Mouse (Mus musculus): ENCODE measurements around the gene Hspa4l.

Gene Hspa4l

GRCm38 (mm10) chr3:40744024-40744835, at the start of gene Hspa4l:
Gene Hspa4l, plus strand, starts transcription at chr3:40744495.
- in situ Hi-C loops (cut with MboI, MseI), result loop anchor here (5.0 kb wide), 1 partner anchor 217 kb away; no protein-coding TSS in a partner anchor

GRCm38 (mm10) chr3:40695162-40695561, 49.1 kb upstream of the Hspa4l start:
- in situ Hi-C loops (cut with MboI, MseI), result loop anchor here (25.0 kb wide), 1 partner anchor 1783 kb away; no protein-coding TSS in a partner anchor

GRCm38 (mm10) chr3:40698834-40699233, 45.5 kb upstream of the Hspa4l start:
- in situ Hi-C loops (cut with MboI, MseI), result loop anchor here (25.0 kb wide), 1 partner anchor 1787 kb away; no protein-coding TSS in a partner anchor

GRCm38 (mm10) chr3:40704816-40705430, 39.4 kb upstream of the Hspa4l start:
- in situ Hi-C loops (cut with MboI, MseI), result no loop called here

- in situ Hi-C loops (cut with MboI, MseI), result no loop called here
Measured at GRCm38 (mm10) chr3:40708655-40709054, 35.6 kb upstream of the Hspa4l start, which contains the start of gene Slc25a31. Gene Slc25a31, plus strand, starts transcription at chr3:40708855.

- in situ Hi-C loops (cut with MboI, MseI), result no loop called here
Measured at GRCm38 (mm10) chr3:40716056-40716455, 28.2 kb upstream of the Hspa4l start.

GRCm38 (mm10) chr3:40719022-40719421, 25.3 kb upstream of the Hspa4l start:
- in situ Hi-C loops (cut with MboI, MseI), result no loop called here

GRCm38 (mm10) chr3:40738381-40738912, 5.8 kb upstream of the Hspa4l start:
- in situ Hi-C loops (cut with MboI, MseI), result no loop called here

GRCm38 (mm10) chr3:40744836-40745660, 753 bp downstream of the Hspa4l start:
- in situ Hi-C loops (cut with MboI, MseI), result loop anchor here (5.0 kb wide), 1 partner anchor 218 kb away; no protein-coding TSS in a partner anchor

- in situ Hi-C loops (cut with MboI, MseI), result no loop called here
Measured at GRCm38 (mm10) chr3:40745661-40746547, 1.6 kb downstream of the Hspa4l start.

- in situ Hi-C loops (cut with MboI, MseI), result no loop called here
Measured at GRCm38 (mm10) chr3:40760746-40761145, 16.5 kb downstream of the Hspa4l start.

- in situ Hi-C loops (cut with MboI, MseI), result no loop called here
Measured at GRCm38 (mm10) chr3:40761312-40761711, 17.0 kb downstream of the Hspa4l start.

- in situ Hi-C loops (cut with MboI, MseI), result no loop called here
Measured at GRCm38 (mm10) chr3:40793783-40794182, 49.5 kb downstream of the Hspa4l start.

- in situ Hi-C loops (cut with MboI, MseI), result no loop called here
Measured at GRCm38 (mm10) chr3:40798054-40798453, 53.8 kb downstream of the Hspa4l start.

GRCm38 (mm10) chr3:40798500-40798899, 54.2 kb downstream of the Hspa4l start:
- in situ Hi-C loops (cut with MboI, MseI), result no loop called here

- in situ Hi-C loops (cut with MboI, MseI), result no loop called here
Measured at GRCm38 (mm10) chr3:40799530-40800372, 55.5 kb downstream of the Hspa4l start, which contains the start of gene Plk4. Gene Plk4, plus strand, starts transcription at chr3:40800019.

GRCm38 (mm10) chr3:40800373-40800823, 56.1 kb downstream of the Hspa4l start:
- in situ Hi-C loops (cut with MboI, MseI), result no loop called here

- in situ Hi-C loops (cut with MboI, MseI), result no loop called here
Measured at GRCm38 (mm10) chr3:40806871-40807270, 62.6 kb downstream of the Hspa4l start.

GRCm38 (mm10) chr3:40808686-40809085, 64.4 kb downstream of the Hspa4l start:
- in situ Hi-C loops (cut with MboI, MseI), result no loop called here
